Mouse (Mus musculus): Measurements from ENCODE around the gene Fgf2. TPM values are rescaled to one million over a fixed set of nuclear protein-coding genes. Genes with fewer than 3 reads are reported as not detected.
A peak's percentile ranks its signal among the peaks of the same experiment; 100 is the strongest.

The Fgf2 gene
- polyA plus RNA-seq, 1 experiment: 2.7 TPM

DNA sequence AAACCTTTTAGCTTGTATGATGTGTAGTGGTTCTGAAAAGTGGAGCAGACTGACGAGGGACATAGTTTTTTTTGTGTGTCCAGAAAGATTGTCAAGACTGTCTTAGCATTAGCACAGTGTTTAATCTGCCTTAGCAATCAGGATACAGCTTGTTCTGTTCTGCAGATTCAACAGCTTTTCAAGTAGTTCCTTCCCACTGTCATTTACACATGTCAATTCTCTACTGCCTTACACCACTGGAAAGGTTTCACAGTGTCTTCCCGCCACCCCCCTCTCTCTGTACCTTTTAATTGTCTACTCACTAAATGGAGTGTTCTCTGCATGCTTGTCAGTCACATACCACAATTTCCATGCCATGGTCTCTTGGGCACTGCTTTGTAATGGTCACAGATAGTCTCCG lies 73.0 kb downstream of the Fgf2 start:
- Histone ChIP-seq H3K4me3 (ENCODE audit: insufficient read depth, low read length) (peak overlapping the region; percentile 47), H3K4me1 (ENCODE audit: control insufficient read depth, insufficient read depth, low read length) (no peaks in the 10 kb centered on the region; the same call in 1 of the 2 replicates), H3K27ac (ENCODE audit: insufficient read depth, low read length) (no peak overlapping the region)
- no peak for TF ChIP-seq CTCF (IDR thresholded peaks at IDR 0.05; ENCODE audit: extremely low read depth, insufficient read depth, low read length)
- TF ChIP-seq POLR2A (IDR thresholded peaks at IDR 0.05; ENCODE audit: extremely low read depth, insufficient read depth, low read length): no peak

DNA sequence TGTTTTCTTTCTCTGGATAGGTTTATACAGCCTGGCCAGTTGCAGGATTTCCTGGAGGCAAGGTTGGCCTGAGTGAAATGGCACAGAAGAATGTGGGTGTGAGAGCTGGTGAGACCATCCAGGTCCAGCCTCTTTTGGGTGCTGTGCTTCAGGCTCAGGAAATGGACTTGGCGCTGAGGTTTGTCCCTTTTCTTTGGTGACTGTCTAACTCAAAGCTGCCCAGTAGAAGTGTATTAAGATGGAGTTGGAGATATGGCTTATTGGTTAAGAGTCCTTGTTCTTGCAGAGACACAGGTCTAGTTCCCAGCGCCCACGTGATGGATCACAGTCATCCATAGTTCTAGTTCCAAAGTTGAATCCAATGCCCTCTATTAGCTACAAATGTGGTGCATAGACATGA lies 77.9 kb downstream of the Fgf2 start:
- no peak overlapping the region for H3K27ac ChIP-seq (ENCODE audit: insufficient read depth, low read length)
- no peaks in the 10 kb centered on the region; the same call in 1 of the 2 replicates for H3K4me1 ChIP-seq (ENCODE audit: control insufficient read depth, insufficient read depth, low read length)
- TF ChIP-seq POLR2A (IDR thresholded peaks at IDR 0.05; ENCODE audit: extremely low read depth, insufficient read depth, low read length): no peak
- no peak overlapping the region for H3K4me3 ChIP-seq (ENCODE audit: insufficient read depth, low read length)

DNA sequence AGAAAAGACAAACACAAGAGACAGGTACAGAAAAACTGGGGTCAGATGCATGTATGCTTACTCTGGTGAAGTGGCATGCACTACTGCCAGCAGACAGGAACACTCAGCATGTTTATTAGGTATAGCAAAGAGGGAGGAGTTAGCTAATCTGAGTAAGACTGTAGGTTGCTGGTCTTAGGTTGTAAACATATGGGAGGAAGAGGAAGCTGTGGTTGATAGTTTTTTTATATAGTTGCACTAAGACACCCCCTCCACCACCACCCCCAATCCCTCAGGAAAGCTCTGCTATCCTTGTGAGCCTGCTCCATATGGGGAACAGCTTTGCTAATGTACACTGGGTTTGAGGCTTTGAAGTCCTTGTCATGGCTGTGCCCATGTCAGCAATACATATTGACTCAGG lies 82.2 kb downstream of the Fgf2 start:
- Histone ChIP-seq H3K4me3 (ENCODE audit: insufficient read depth, low read length) (no peak overlapping the region), H3K4me1 (ENCODE audit: control insufficient read depth, insufficient read depth, low read length) (no peaks in the 10 kb centered on the region), H3K27ac (ENCODE audit: insufficient read depth, low read length) (no peak overlapping the region)
- TF ChIP-seq POLR2A (IDR thresholded peaks at IDR 0.05; ENCODE audit: extremely low read depth, insufficient read depth, low read length): no peak
- no peak for TF ChIP-seq CTCF (IDR thresholded peaks at IDR 0.05; ENCODE audit: extremely low read depth, insufficient read depth, low read length)

DNA sequence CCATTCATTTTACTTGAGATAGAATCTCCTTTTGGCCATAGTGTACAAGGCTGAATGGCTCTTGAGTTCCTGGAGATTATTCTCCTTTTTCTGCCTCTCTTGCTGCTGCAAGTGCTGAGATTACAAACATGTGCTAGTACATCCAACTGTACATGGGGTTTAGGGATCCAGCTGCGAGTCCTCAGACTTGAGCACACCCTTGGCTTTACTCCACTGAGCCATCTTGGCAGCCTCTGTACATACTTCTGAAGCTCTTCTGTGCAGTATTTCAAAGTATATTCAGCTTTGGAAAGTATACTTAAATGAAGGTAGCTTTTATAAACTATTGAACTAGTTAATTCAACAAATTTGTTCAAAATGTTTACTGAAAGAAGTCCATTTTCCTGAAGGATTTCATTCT lies 91.6 kb downstream of the Fgf2 start:
- no peak overlapping the region for H3K27ac ChIP-seq (ENCODE audit: insufficient read depth, low read length)
- no peak for TF ChIP-seq POLR2A (IDR thresholded peaks at IDR 0.05; ENCODE audit: extremely low read depth, insufficient read depth, low read length)
- TF ChIP-seq CTCF (IDR thresholded peaks at IDR 0.05; ENCODE audit: extremely low read depth, insufficient read depth, low read length): no peak
- H3K4me1 ChIP-seq (ENCODE audit: control insufficient read depth, insufficient read depth, low read length): no peaks in the 10 kb centered on the region
- H3K4me3 ChIP-seq (ENCODE audit: insufficient read depth, low read length): no peak overlapping the region

DNA sequence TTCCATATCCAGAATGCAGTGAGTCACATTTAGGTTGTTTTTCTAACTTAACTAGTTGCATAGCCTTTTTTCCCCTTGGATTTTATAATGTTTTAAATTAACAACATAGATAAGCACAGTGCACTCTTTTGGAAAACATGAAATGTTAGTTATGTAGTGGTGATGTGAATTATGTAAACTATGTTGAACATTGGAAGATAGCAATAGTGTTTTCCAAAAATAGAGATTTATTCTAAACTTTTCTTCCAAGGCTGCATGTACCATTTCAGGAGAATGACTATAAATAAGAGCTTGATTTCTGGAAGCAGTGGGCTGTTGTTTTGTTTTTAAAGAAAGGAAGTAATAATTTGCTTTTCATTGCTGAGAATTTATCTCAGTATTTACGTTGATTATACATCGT lies 95.3 kb downstream of the Fgf2 start:
- TF ChIP-seq POLR2A (IDR thresholded peaks at IDR 0.05; ENCODE audit: extremely low read depth, insufficient read depth, low read length) (no peak), CTCF (IDR thresholded peaks at IDR 0.05; ENCODE audit: extremely low read depth, insufficient read depth, low read length) (no peak)
- H3K4me3 ChIP-seq (ENCODE audit: insufficient read depth, low read length): no peak overlapping the region
- no peaks in the 10 kb centered on the region for H3K4me1 ChIP-seq (ENCODE audit: control insufficient read depth, insufficient read depth, low read length)
- no peak overlapping the region for H3K27ac ChIP-seq (ENCODE audit: insufficient read depth, low read length)

DNA sequence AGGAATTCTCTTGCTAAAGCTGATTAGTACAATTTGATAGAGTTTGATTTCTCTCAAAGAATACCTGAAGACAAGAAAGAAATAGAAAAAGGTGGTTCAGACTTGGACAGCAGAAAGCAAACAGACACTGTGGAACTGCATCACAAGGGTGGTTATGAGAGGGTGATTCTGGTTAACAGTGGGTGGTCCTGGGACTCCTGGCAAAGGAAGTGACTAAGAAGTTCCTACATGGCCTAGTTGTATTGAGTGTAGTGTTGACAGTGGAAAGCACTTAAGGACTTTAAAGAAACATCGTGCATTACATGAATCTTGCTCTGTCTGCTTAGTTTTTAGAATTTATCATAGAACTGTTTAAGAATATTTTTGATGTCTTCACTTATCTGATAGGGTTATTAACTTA lies 107.8 kb downstream of the Fgf2 start:
- Histone ChIP-seq H3K4me3 (ENCODE audit: insufficient read depth, low read length) (no peak overlapping the region), H3K27ac (ENCODE audit: insufficient read depth, low read length) (no peak overlapping the region), H3K4me1 (ENCODE audit: control insufficient read depth, insufficient read depth, low read length) (no peaks in the 10 kb centered on the region)
- no peak for TF ChIP-seq CTCF (IDR thresholded peaks at IDR 0.05; ENCODE audit: extremely low read depth, insufficient read depth, low read length)
- TF ChIP-seq POLR2A (IDR thresholded peaks at IDR 0.05; ENCODE audit: extremely low read depth, insufficient read depth, low read length): no peak

Other genes with a start within 250 kb of the Fgf2 start
- gene Il2, start 222.4 kb upstream of the Fgf2 start, polyA plus RNA-seq (2012; rRNA removed): 0.31 and 0.47 TPM in 2 replicates
- 0.08 TPM in 1 of 2 replicates, not detected in the other for gene Il21, start 115.7 kb upstream of the Fgf2 start, polyA plus RNA-seq (2012; rRNA removed)
- gene Bbs12, start 35.8 kb upstream of the Fgf2 start, polyA plus RNA-seq (2012; rRNA removed): 1.7 and 2.1 TPM in 2 replicates
- 11.6 and 13.1 TPM in 2 replicates for gene Cetn4, start 35.6 kb upstream of the Fgf2 start, polyA plus RNA-seq (2012; rRNA removed)
- gene Spata5, start 71.5 kb downstream of the Fgf2 start, polyA plus RNA-seq (2012; rRNA removed): 6.4 and 6.7 TPM in 2 replicates
- gene Nudt6, start 71.9 kb downstream of the Fgf2 start, polyA plus RNA-seq (2012; rRNA removed): 10.3 and 10.8 TPM in 2 replicates

All from cortical plate, adult 2 months (tissue).